Mouse (Mus musculus) myocyte (in vitro differentiated cells): Measurements from ENCODE around the gene Cyfip2. TPM values are rescaled to one million over a fixed set of nuclear protein-coding genes. Genes with fewer than 3 reads are reported as not detected.

Experiments used
- H3K27me3 ChIP-seq: one replicate; pipeline ENCODE4 v1.6.1; 2011; ENCODE audit not compliant: control insufficient read depth, insufficient read depth, insufficient read length
- H3K36me3 ChIP-seq: one replicate; pipeline ENCODE4 v1.6.1; 2011; ENCODE audit not compliant: control insufficient read depth, insufficient read depth
- H3K4me2 ChIP-seq: one replicate; pipeline ENCODE4 v1.6.1; 2011; ENCODE audit warnings: low read depth, control low read depth
- H3K4me3 ChIP-seq: one replicate; pipeline ENCODE4 v1.5.1; 2011; ENCODE audit warnings: mild to moderate bottlenecking, control low read depth, moderate library complexity
- H3K79me2 ChIP-seq: one replicate; pipeline ENCODE4 v1.6.1; 2011; ENCODE audit not compliant: control insufficient read depth, insufficient read depth
- H3ac ChIP-seq: one replicate; pipeline ENCODE4 v1.6.1; 2011; ENCODE audit not compliant: control insufficient read depth, insufficient read length
- CEBPB ChIP-seq: IDR thresholded peaks from 2 replicates; pipeline ENCODE4 v1.6.1; 2011; ENCODE audit warnings: mild to moderate bottlenecking, moderate library complexity; ENCODE audit not compliant: poor library complexity, insufficient read depth, severe bottlenecking
- E2F4 ChIP-seq: IDR thresholded peaks from one replicate; pipeline ENCODE4 v1.6.1; 2011; ENCODE audit warnings: mild to moderate bottlenecking, control low read depth, moderate library complexity; ENCODE audit not compliant: insufficient read depth
- MAX ChIP-seq: IDR thresholded peaks from one replicate; pipeline ENCODE4 v1.6.1; 2011; ENCODE audit warnings: low read depth, mild to moderate bottlenecking, control low read depth
- MYOD1 ChIP-seq, 3 experiments: IDR thresholded peaks; one replicate each; pipeline ENCODE4 v1.6.1; 2011; ENCODE audit warnings: control low read depth in 2 of 3, low read depth in 2 of 3, mild to moderate bottlenecking in 2 of 3, moderate library complexity in 1 of 3; ENCODE audit not compliant: insufficient read length in 2 of 3, control insufficient read depth in 1 of 3
- MYOG ChIP-seq, 3 experiments: IDR thresholded peaks; one replicate each; pipeline ENCODE4 v1.6.1; 2011; ENCODE audit warnings: control low read depth in 2 of 3, low read depth in 2 of 3, mild to moderate bottlenecking in 2 of 3; ENCODE audit not compliant: insufficient read length in 2 of 3, control insufficient read depth in 1 of 3, insufficient read depth in 1 of 3
- POLR2A ChIP-seq: IDR thresholded peaks from one replicate; pipeline ENCODE4 v1.6.1; 2011; ENCODE audit warnings: low read depth, mild to moderate bottlenecking, control low read depth, moderate library complexity; ENCODE audit not compliant: insufficient read length
- POLR2AphosphoS2 ChIP-seq: IDR thresholded peaks from one replicate; pipeline ENCODE4 v1.6.1; 2011; ENCODE audit warnings: low read depth, control low read depth; ENCODE audit not compliant: insufficient read length
- REST ChIP-seq: IDR thresholded peaks from one replicate; pipeline ENCODE4 v1.6.1; 2011; ENCODE audit warnings: mild to moderate bottlenecking, control low read depth, moderate library complexity; ENCODE audit not compliant: insufficient read depth, insufficient read length
- SRF ChIP-seq: IDR thresholded peaks from one replicate; pipeline ENCODE4 v1.6.1; 2011; ENCODE audit warnings: low read depth; ENCODE audit not compliant: control insufficient read depth, insufficient read length
- TCF12 ChIP-seq: IDR thresholded peaks from one replicate; pipeline ENCODE4 v1.6.1; 2011; ENCODE audit warnings: mild to moderate bottlenecking, control low read depth; ENCODE audit not compliant: poor library complexity, insufficient read depth, severe bottlenecking
- TCF3 ChIP-seq: IDR thresholded peaks from one replicate; pipeline ENCODE4 v1.6.1; 2011; ENCODE audit warnings: low read depth, control low read depth; ENCODE audit not compliant: insufficient read length
- USF1 ChIP-seq: IDR thresholded peaks from one replicate; pipeline ENCODE4 v1.6.1; 2011; ENCODE audit warnings: low read depth, mild to moderate bottlenecking, control low read depth, moderate library complexity
- polyA plus RNA-seq: library from polyadenylated mRNA; unstranded; fragments of >200 nt; fragmentation: generic; extraction: Trizol; gene quantifications from one replicate; pipeline ENCODE4 v1.2.1, GENCODE M21; 2012; ENCODE audit warnings: missing spikeins

Gene Cyfip2
- polyA plus RNA-seq, 1 experiment: 16.9 TPM

DNA sequence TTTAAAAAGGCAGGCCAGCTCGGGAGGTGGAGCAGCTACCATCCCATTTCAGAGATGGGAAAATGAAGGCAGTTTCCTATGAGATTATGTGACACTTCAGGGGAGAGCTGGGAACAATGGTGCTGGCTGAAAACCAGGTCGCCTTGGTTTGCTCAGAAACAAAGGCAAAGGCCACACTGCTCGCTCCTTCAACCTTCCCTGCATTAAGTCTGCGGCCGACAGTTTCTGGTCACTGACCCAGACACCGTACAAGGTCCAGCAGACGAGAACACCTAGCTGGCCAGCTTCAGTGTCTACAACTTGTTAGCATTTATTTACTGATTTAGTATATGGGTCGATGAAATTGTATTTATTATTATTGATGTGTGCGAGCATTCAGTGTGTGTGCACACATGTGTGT, 107.8 kb downstream of the Cyfip2 start:
- Histone ChIP-seq H3K4me3 (no peak overlapping the region), H3K36me3 (no peaks in the 10 kb centered on the region), H3K4me2 (no peak overlapping the region), H3K79me2 (no peaks in the 10 kb centered on the region), H3K27me3 (no peaks in the 10 kb centered on the region), H3ac (no peak overlapping the region)
- TF ChIP-seq MYOD1 (IDR thresholded peaks at IDR 0.05; ENCODE audit: control insufficient read depth in 1 of 3, insufficient read length in 2 of 3, low read depth in 2 of 3): no peak
- TF ChIP-seq TCF12: no peak
- no peak for TF ChIP-seq USF1
- no peak for TF ChIP-seq TCF3

DNA sequence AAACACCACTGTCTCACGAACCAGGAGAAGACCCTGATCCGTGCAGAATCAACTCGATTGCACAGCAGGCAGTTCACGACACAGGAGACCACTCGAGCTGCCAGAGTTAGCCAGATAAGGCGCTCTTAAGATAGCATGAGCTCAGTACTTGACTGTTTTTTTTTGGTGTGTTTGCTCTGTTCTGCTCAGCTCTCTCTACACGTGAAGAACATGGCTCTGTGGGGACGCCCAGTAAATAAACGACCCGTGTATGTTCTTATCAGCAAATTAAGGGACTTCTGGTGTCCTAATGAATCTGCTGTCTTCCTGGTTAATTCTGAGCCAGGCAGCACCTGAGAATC, 110.1 kb downstream of the Cyfip2 start:
- Histone ChIP-seq H3K27me3 (no peaks in the 10 kb centered on the region), H3K36me3 (no peaks in the 10 kb centered on the region), H3ac (no peak overlapping the region), H3K4me2 (no peak overlapping the region), H3K79me2 (no peaks in the 10 kb centered on the region), H3K4me3 (no peak overlapping the region)
- TF ChIP-seq SRF (no peak), POLR2AphosphoS2 (no peak), MYOD1 (IDR thresholded peaks at IDR 0.05; ENCODE audit: control insufficient read depth in 1 of 3, insufficient read length in 2 of 3, low read depth in 2 of 3) (no peak), TCF3 (no peak), CEBPB (no peak), MYOG (IDR thresholded peaks at IDR 0.05; ENCODE audit: control insufficient read depth in 1 of 3, insufficient read depth in 1 of 3, insufficient read length in 2 of 3, low read depth in 2 of 3) (no peak), REST (no peak), TCF12 (no peak), E2F4 (no peak), USF1 (no peak), MAX (no peak), POLR2A (no peak)

DNA sequence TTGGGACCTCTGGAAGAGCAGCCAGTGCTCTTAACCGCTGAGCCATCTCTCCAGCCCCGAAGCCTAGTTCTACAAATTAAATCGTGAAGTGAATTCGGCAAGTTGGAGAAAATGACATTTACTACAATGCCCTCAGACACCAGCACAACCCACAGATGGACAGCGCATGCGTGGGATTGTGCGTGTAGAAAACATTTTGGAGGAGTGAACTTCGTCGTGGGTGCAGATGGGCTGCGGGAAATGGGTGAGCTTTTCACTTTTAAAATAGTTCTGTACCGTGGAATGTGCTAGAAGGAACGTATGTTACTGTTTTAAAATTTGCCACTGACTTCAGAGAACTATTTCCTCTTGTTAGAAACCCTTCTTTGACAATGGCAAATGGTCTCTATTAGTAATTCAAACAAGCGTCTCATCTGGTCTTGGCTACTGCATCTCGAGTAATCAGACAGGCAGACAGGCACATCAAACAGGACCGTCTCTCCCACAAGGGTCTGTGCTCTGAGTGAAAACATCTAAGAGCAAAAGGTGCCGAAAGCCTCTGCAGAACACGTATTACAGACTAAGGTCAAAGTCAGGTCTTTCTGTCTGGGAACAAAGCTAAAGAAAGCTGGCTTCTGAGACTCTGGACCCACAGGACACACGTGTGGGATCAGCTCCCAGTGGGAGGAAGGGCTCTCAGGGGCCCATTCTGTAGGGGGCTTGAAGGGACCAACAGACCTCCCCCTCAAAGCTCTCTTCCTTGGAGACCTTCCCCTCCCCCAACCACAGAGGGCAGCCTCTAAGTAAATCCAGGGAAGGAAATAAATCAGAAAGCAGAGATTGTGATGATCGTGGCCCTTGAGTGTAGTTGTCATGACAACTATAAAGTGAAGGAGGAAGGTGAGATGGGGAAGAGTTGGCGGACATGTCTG, 110.8 kb downstream of the Cyfip2 start:
- no peak overlapping the region for H3K4me2 ChIP-seq
- H3K36me3 ChIP-seq: no peaks in the 10 kb centered on the region
- no peaks in the 10 kb centered on the region for H3K79me2 ChIP-seq
- H3K27me3 ChIP-seq: no peaks in the 10 kb centered on the region
- H3ac ChIP-seq: no peak overlapping the region
- no peak overlapping the region for H3K4me3 ChIP-seq
- TF ChIP-seq SRF (no peak), CEBPB (no peak), MYOD1 (IDR thresholded peaks at IDR 0.05; ENCODE audit: control insufficient read depth in 1 of 3, insufficient read length in 2 of 3, low read depth in 2 of 3) (no peak), MAX (no peak), TCF12 (no peak), REST (no peak)

GRCm38 (mm10) chr11:46200664-46201063, 112.0 kb downstream of the Cyfip2 start:
- no peaks in the 10 kb centered on the region for H3K79me2 ChIP-seq
- no peak overlapping the region for H3K4me2 ChIP-seq
- TF ChIP-seq REST (no peak), POLR2A (no peak), MAX (no peak)
- no peaks in the 10 kb centered on the region for H3K36me3 ChIP-seq
- no peak overlapping the region for H3K4me3 ChIP-seq
- H3K27me3 ChIP-seq: no peaks in the 10 kb centered on the region
- H3ac ChIP-seq: no peak overlapping the region

DNA sequence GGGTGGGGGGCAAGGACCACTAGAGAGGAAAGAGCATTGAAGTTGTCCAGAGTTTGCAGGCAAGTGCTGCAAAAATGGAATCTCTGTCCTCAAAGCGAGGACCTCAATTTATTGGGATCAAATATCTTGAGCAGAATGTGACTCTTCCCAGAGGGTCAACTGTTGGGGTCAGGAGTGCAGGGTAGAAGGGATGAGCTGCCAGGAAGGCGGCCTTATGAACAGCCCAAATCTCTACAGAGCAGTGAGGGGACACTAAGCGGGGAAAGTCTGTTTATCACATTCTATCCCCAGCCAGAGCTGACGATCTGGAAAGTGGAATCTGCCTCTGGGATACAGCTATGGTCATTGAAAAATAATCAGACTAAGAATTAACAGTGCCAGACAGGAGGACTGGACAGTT, 118.5 kb downstream of the Cyfip2 start:
- no peak overlapping the region for H3K4me2 ChIP-seq
- H3ac ChIP-seq: no peak overlapping the region
- no peak for TF ChIP-seq REST
- no peak for TF ChIP-seq TCF3
- TF ChIP-seq USF1: no peak
- H3K4me3 ChIP-seq: no peak overlapping the region
- no peaks in the 10 kb centered on the region for H3K36me3 ChIP-seq
- no peaks in the 10 kb centered on the region for H3K79me2 ChIP-seq
- H3K27me3 ChIP-seq: no peaks in the 10 kb centered on the region

DNA sequence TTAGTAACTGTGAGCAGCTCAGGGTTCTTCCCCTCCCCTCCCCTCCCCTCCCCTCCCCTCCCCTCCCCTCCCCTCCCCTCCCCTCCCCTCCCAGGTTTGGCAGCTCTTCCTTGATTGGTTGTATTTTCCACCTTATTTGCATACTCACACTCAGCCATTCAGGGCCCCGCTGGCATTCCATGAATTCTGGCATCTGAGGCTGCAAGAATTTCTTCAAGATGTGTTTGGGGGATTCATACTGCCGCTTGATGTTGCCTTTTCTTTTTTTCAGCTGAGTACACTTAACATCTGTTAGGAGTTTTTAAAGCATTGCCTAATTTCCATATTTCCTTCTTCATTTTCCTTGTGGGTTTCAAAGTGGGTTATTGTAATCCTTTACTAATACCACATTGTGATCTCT, 124.4 kb downstream of the Cyfip2 start:
- no peak overlapping the region for H3ac ChIP-seq

More for the DNA sequence above, 124.4 kb downstream of the Cyfip2 start:
- TF ChIP-seq REST (no peak), USF1 (no peak)
- Histone ChIP-seq H3K79me2 (no peaks in the 10 kb centered on the region), H3K4me2 (no peak overlapping the region), H3K4me3 (no peak overlapping the region), H3K36me3 (no peaks in the 10 kb centered on the region), H3K27me3 (no peaks in the 10 kb centered on the region)
